Mouse (Mus musculus) heart, embryonic 14.5 days (tissue): ENCODE measurements around the gene Mrpl34. TPM values are rescaled to one million over a fixed set of nuclear protein-coding genes. Genes with fewer than 3 reads are reported as not detected.

Experiments used
- ATAC-seq: fragments of 200-750 bp; cut with Nextera tagmentation; 2 replicates; pipeline ENCODE4 v1.8.0; 2017; ENCODE audit warnings: low read depth, moderate TSS enrichment; ENCODE audit not compliant: insufficient number of reproducible peaks, insufficient read depth, low FRiP score
- H3K27ac ChIP-seq, 2 experiments: fragments of 200-500 bp in 1 of 2; fragments of 300-500 bp in 1 of 2; sonication (generic) in 1 of 2; replicated peaks in 1 of 2; 2 replicates each; pipeline ENCODE4 v1.5.1; 2012 to 2014; ENCODE audit warnings: low read depth in 2 of 2, low read length in 2 of 2, control low read depth in 1 of 2, mild to moderate bottlenecking in 1 of 2, mixed read lengths in 1 of 2; ENCODE audit not compliant: control insufficient read depth in 1 of 2, insufficient read depth in 1 of 2
- H3K27me3 ChIP-seq: fragments of 300-500 bp; sonication (generic); 2 replicates; pipeline ENCODE4 v1.6.1; 2014; ENCODE audit warnings: mild to moderate bottlenecking, low read length, control low read depth; ENCODE audit not compliant: control insufficient read depth, insufficient read depth
- H3K36me3 ChIP-seq: fragments of 300-500 bp; sonication (generic); 2 replicates; pipeline ENCODE4 v1.6.1; 2014; ENCODE audit warnings: mild to moderate bottlenecking, control low read depth, low read length, mixed read lengths; ENCODE audit not compliant: control insufficient read depth, insufficient read depth
- H3K4me1 ChIP-seq, 2 experiments: fragments of 200-500 bp in 1 of 2; fragments of 300-500 bp in 1 of 2; sonication (generic) in 1 of 2; 2 replicates each; pipeline ENCODE4 v1.6.1; 2012 to 2014; ENCODE audit warnings: low read length in 2 of 2, control low read depth in 1 of 2, mixed read lengths in 1 of 2; ENCODE audit not compliant: control insufficient read depth in 2 of 2, insufficient read depth in 2 of 2
- H3K4me2 ChIP-seq: fragments of 300-500 bp; sonication (generic); 2 replicates; pipeline ENCODE4 v1.6.1; 2014; ENCODE audit warnings: mild to moderate bottlenecking, low read length
- H3K4me3 ChIP-seq, 2 experiments: fragments of 200-500 bp in 1 of 2; fragments of 300-500 bp in 1 of 2; sonication (generic) in 1 of 2; 2 replicates each; pipeline ENCODE4 v1.5.1; 2012 to 2014; ENCODE audit warnings: low read length in 2 of 2, mild to moderate bottlenecking in 2 of 2, control low read depth in 1 of 2, low read depth in 1 of 2, moderate library complexity in 1 of 2; ENCODE audit not compliant: control insufficient read depth in 1 of 2, insufficient read depth in 1 of 2
- H3K9ac ChIP-seq: fragments of 300-500 bp; sonication (generic); 2 replicates; pipeline ENCODE4 v1.6.1; 2014; ENCODE audit warnings: mild to moderate bottlenecking, low read length
- H3K9me3 ChIP-seq: fragments of 300-500 bp; sonication (generic); 2 replicates; pipeline ENCODE4 v1.6.1; 2016; ENCODE audit warnings: low read length, control low read depth; ENCODE audit not compliant: control insufficient read depth
- WGBS: fragments of 180-500 bp; shearing (Covaris S2); extraction: QIAGEN DNeasy Blood & Tissue Kit; methylation state at CpG from one replicate; pipeline ENCODE4 v1.1.7; 2014; 5-methylcytosine and 5-hydroxymethylcytosine counted together
- polyA plus RNA-seq: library from polyadenylated mRNA; unstranded; fragments of >200 nt; fragmentation: Nextera tagmentation; extraction: Ambion mirVana; gene quantifications from 2 replicates; pipeline ENCODE4 v1.2.1, GENCODE M21; 2014

Mrpl34 gene
- polyA plus RNA-seq, 1 experiment from 2014 or later, result 191 TPM

DNA sequence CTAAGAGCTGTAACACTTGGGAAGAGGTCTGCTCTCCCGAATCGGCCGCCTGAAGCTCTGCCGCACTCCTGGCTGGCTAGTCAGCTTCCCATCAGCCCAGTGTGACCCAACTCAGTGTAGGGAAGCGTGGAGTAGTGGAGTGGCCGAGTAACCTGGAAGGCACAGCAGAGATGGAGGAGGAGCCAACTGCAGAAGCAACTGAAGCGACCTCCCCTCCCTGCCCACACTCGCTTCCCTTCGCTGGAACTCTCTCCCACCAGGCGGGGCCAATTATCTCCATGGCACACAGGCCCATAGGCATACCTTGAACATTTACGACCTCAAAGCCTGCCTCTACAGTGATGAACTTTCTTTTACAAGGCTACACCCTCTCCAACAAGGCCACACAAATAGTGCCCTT, 13.0 kb upstream of the Mrpl34 start:
- 40% methylated on average over 11 of the region's 11 CpGs for WGBS
- no peak overlapping the region for H3K4me2 ChIP-seq
- peaks cover 5% of the 10 kb centered on the region; the same call in 1 of the 2 replicates for H3K36me3 ChIP-seq
- no peaks in the 10 kb centered on the region for H3K4me1 ChIP-seq
- H3K27me3 ChIP-seq, result no peaks in the 10 kb centered on the region
- H3K9ac ChIP-seq, result no peak overlapping the region
- ATAC-seq, result no peak
- H3K9me3 ChIP-seq, result no peaks in the 10 kb centered on the region
- no peak overlapping the region for H3K4me3 ChIP-seq
- H3K27ac ChIP-seq, result no peak overlapping the region

DNA sequence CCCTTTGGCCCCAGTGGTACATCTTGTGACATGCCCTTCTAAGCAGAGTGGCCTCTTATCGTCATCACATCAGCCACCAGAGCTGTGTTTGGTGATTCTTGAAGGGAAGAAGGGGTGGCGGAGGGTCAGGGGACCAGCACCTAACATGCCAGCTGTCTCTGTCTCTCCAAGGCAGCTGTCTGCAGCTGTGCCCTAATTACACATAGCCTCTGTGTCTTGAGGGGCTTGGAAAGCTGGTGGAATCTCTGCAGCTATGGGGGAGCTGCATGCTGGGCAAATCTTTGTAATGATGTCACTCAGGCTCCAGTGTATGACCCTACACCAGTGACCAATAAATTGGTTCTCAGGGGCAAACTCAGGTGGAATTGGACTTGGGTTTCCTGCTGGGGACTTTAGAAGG, 12.1 kb upstream of the Mrpl34 start:
- no peak for ATAC-seq
- Histone ChIP-seq H3K27ac (no peak overlapping the region), H3K4me3 (no peak overlapping the region), H3K9ac (no peak overlapping the region), H3K27me3 (no peaks in the 10 kb centered on the region), H3K36me3 (peaks cover 13% of the 10 kb centered on the region), H3K4me1 (no peaks in the 10 kb centered on the region), H3K4me2 (no peak overlapping the region), H3K9me3 (no peaks in the 10 kb centered on the region)
- WGBS, result 77% methylated on average over 2 of the region's 2 CpGs

DNA sequence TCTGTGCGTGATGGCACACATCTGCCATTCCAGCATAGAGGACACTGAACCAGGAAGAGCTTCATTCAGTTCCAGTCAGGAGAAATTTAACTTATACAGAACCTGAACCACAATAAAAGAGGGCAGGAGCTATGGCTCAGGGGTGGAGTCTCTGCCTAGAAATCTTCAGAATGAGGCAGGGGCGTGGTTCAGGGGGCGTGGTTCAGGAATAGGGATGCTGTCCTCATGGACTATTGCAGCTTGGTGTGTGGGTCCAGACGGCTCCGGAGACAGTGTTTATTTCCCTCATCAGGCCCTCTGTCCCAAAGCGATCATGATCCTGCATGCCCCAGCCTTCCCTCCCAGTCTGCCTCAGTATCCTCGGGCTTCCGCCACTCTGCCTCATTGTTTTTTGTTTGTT, 10.1 kb upstream of the Mrpl34 start:
- Histone ChIP-seq H3K36me3 (peaks cover 33% of the 10 kb centered on the region), H3K9ac (no peak overlapping the region), H3K4me3 (no peak overlapping the region), H3K4me2 (no peak overlapping the region), H3K4me1 (no peaks in the 10 kb centered on the region), H3K9me3 (no peaks in the 10 kb centered on the region), H3K27ac (no peak overlapping the region), H3K27me3 (no peaks in the 10 kb centered on the region)
- ATAC-seq, result no peak
- WGBS, result 81% methylated on average over 8 of the region's 8 CpGs

DNA sequence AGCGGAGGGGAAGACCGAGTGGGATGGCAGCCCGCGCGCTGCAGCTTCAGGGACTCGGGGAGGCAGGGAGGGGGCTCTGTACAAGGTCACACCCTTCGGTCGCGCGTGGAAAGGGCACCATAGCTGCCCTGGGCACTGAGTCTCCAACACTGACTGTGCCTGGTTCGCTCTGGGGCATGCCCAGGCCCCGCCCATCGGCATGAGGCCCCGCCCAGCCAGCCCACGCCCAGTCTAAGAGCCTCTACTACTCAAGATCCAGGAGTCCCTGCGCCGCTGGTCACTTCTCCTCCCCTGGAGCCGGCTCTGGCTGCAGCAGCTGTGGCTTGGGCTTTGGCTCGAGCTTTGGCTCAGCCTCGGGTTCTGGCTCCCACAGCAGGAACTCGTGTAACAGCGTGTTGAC, 7.9 kb upstream of the Mrpl34 start:
- ATAC-seq, result no peak
- 38% methylated on average over 21 of the region's 22 CpGs for WGBS
- no peak overlapping the region for H3K27ac ChIP-seq
- H3K36me3 ChIP-seq, result peaks cover 49% of the 10 kb centered on the region
- no peak overlapping the region for H3K4me3 ChIP-seq
- H3K4me2 ChIP-seq, result no peak overlapping the region
- no peaks in the 10 kb centered on the region for H3K9me3 ChIP-seq
- H3K4me1 ChIP-seq, result no peaks in the 10 kb centered on the region; a peak in 1 of 4 replicates
- no peak overlapping the region for H3K9ac ChIP-seq
- no peaks in the 10 kb centered on the region for H3K27me3 ChIP-seq

DNA sequence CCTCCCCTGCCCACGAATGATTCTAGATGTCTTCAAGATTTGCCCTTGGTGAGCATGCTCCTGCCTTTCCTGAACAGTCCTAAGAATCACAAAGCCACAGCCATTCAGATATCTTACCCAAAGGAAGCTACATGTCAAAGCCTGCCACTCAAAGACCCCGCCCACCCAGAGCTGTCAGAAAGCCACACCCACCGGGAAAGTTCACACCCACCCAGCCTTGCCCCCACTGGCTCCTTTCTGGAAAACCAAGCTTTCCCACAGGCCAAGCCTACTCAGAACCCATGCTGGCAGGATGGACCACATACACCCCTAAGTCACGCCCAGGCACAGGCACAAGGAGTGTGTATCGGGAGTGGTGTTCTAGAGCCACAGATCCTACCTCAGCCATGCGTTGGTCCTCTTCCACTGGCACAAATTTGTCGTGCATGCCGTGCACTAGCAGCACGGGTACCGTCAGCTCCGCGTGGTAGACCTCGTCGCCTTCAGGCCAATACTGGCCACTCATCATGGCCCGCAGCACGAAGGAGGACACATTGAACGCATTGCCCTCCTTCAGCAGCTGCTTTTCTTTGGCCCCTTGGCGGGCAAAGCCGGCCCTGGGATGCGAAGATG, 7.0 kb upstream of the Mrpl34 start:
- Histone ChIP-seq H3K4me3 (no peak overlapping the region), H3K27me3 (no peaks in the 10 kb centered on the region), H3K27ac (no peak overlapping the region), H3K4me1 (peaks cover 6 to 7% of the 10 kb centered on the region in 2 experiments), H3K4me2 (no peak overlapping the region), H3K9me3 (no peaks in the 10 kb centered on the region), H3K36me3 (peaks cover 49% of the 10 kb centered on the region), H3K9ac (no peak overlapping the region)
- WGBS, result 77% methylated on average over 20 of the region's 20 CpGs
- ATAC-seq, result no peak

DNA sequence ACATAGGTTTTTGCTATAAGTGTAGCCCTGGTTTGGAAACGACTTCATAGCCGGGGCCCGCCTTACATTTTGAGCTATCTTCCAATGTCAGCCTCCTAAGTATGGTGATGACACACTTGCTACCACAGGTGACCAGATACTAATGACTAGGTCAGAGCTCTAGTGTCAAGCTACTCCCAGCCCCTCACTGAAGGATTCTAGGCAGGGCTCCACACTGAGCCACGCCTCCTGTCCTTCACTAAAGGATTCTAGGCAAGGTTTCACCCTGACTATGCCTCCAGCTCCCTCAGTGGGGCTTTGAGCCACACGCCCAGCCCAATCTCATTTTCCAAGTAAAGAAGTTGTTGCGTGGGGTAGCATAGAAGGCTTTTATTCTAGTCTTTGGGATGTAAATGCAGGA, 4.0 kb upstream of the Mrpl34 start:
- Histone ChIP-seq H3K4me3 (no peak overlapping the region), H3K4me2 (no peak overlapping the region), H3K27ac (no peak overlapping the region), H3K4me1 (peaks cover 17 to 21% of the 10 kb centered on the region in 2 experiments), H3K27me3 (no peaks in the 10 kb centered on the region), H3K36me3 (peaks cover 49% of the 10 kb centered on the region), H3K9me3 (no peaks in the 10 kb centered on the region), H3K9ac (no peak overlapping the region)
- no peak for ATAC-seq
- WGBS, result 92% methylated on average over 6 of the region's 6 CpGs

DNA sequence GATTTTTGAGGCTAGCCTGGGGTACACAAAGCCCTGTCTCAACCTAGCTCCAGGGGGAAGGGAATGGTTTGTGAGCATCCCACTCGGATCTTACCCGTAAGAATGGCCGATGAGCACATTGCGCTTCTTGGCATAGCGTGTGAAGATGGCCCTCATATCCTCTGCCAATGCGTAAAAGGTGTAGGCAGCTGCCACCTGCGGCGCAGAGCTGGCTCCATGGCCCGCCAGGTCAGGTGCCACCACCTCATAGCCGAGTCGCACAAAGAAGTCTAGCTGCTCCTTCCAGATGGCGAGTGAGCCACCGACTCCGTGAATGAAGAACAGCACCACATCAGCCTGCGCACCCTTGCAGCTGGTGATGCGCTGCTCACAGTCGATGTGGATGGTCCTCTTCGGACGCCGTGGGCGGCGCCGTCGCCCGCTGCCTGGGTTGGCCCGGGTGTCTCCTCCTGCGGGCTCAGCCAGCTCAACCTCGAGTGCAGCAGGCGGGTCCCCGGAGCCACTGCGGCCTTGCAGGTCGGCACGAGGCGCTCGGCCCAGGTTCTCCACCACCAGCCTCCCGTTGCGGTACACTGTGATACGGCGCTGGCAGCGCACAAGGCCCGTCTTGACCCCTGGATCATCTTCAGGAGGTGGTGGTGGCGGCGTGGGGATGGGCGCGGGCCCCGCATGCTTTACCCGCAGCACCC, 3.5 kb upstream of the Mrpl34 start:
- Histone ChIP-seq H3K36me3 (peaks cover 52% of the 10 kb centered on the region), H3K9me3 (no peaks in the 10 kb centered on the region), H3K27me3 (no peaks in the 10 kb centered on the region), H3K9ac (no peak overlapping the region), H3K4me2 (no peak overlapping the region), H3K4me3 (no peak overlapping the region), H3K4me1 (peaks cover 19 to 24% of the 10 kb centered on the region in 2 experiments), H3K27ac (no peak overlapping the region)
- 64% methylated on average over 47 of the region's 47 CpGs for WGBS
- no peak for ATAC-seq
